Mouse (Mus musculus) lung, embryonic 15.5 days (tissue): Measurements from ENCODE around the gene Doc2a. TPM values are rescaled to one million over a fixed set of nuclear protein-coding genes. Genes with fewer than 3 reads are reported as not detected.
A peak's percentile ranks its signal among the peaks of the same experiment; 100 is the strongest.

ENCODE experiments used
- ATAC-seq: fragments of 200-750 bp; cut with Nextera tagmentation; 2 replicates; pipeline ENCODE4 v1.8.0; 2017; ENCODE audit warnings: moderate number of reproducible peaks, borderline replicate concordance; ENCODE audit not compliant: low FRiP score, low TSS enrichment; ENCODE audit errors: extremely low read depth
- H3K27ac ChIP-seq: fragments of 300-500 bp; sonication (generic); 2 replicates; pipeline ENCODE4 v1.5.1; 2015; ENCODE audit warnings: moderate library complexity, mild to moderate bottlenecking, inconsistent platforms
- H3K27me3 ChIP-seq: fragments of 300-500 bp; sonication (generic); 2 replicates; pipeline ENCODE4 v1.6.1; 2015; ENCODE audit warnings: inconsistent platforms
- H3K36me3 ChIP-seq: fragments of 300-500 bp; sonication (generic); 2 replicates; pipeline ENCODE4 v1.6.1; 2015; ENCODE audit warnings: inconsistent platforms
- H3K4me1 ChIP-seq: fragments of 300-500 bp; sonication (generic); 2 replicates; pipeline ENCODE4 v1.6.1; 2015; ENCODE audit warnings: inconsistent platforms
- H3K4me2 ChIP-seq: fragments of 300-500 bp; sonication (generic); 2 replicates; pipeline ENCODE4 v1.6.1; 2015; ENCODE audit warnings: inconsistent platforms, mild to moderate bottlenecking, moderate library complexity
- H3K4me3 ChIP-seq: fragments of 300-500 bp; sonication (generic); 2 replicates; pipeline ENCODE4 v1.5.1; 2015; ENCODE audit warnings: mild to moderate bottlenecking, inconsistent platforms
- H3K9ac ChIP-seq: fragments of 300-500 bp; sonication (generic); 2 replicates; pipeline ENCODE4 v1.6.1; 2015; ENCODE audit warnings: inconsistent platforms
- H3K9me3 ChIP-seq: fragments of 300-500 bp; sonication (generic); 2 replicates; pipeline ENCODE4 v1.6.1; 2016; ENCODE audit warnings: inconsistent platforms
- WGBS: fragments of 180-500 bp; shearing (Covaris S2); methylation state at CpG from one replicate; pipeline ENCODE4 v1.1.7; 2015; 5-methylcytosine and 5-hydroxymethylcytosine counted together
- polyA plus RNA-seq: library from polyadenylated mRNA; unstranded; fragments of >200 nt; fragmentation: Nextera tagmentation; extraction: Ambion mirVana; gene quantifications from 2 replicates; pipeline ENCODE4 v1.2.1, GENCODE M21; 2015

Gene Doc2a
- 0.81 and 1.1 TPM in 2 replicates for polyA plus RNA-seq

- Histone ChIP-seq H3K27me3 (peaks cover 40% of the 10 kb centered on the region), H3K9ac (peak within 1 kb of the TSS; percentile 41), H3K4me1 (peaks cover 12% of the 10 kb centered on the region), H3K9me3 (no peaks in the 10 kb centered on the region), H3K27ac (no peak within 1 kb of the TSS), H3K4me3 (peak within 1 kb of the TSS; percentile 50), H3K36me3 (peaks cover 4% of the 10 kb centered on the region), H3K4me2 (peak within 1 kb of the TSS; percentile 96)
- WGBS = 29% methylated on average over 4 of the region's 4 CpGs
- ATAC-seq = no peak
Measured at GRCm38 (mm10) chr7:126847116-126847420, at the start of gene Doc2a. Gene Doc2a (plus strand): TSS chr7:126847416.

GRCm38 (mm10) chr7:126798127-126799049 is 48.8 kb upstream of the Doc2a start:
- WGBS = under 1% methylated on average over 40 of the region's 40 CpGs
- Histone ChIP-seq H3K4me3 (peak overlapping the region; percentile 89), H3K4me1 (peaks cover 31% of the 10 kb centered on the region)

GRCm38 (mm10) chr7:126799050-126799467 is 48.2 kb upstream of the Doc2a start:
- H3K27me3 ChIP-seq = no peaks in the 10 kb centered on the region
- peak; percentile 97 for ATAC-seq
- no peaks in the 10 kb centered on the region for H3K9me3 ChIP-seq
- peak overlapping the region; percentile 92 for H3K9ac ChIP-seq
- 0% methylated on average over 30 of the region's 36 CpGs for WGBS
- H3K36me3 ChIP-seq = peaks cover 39% of the 10 kb centered on the region
- H3K4me3 ChIP-seq = peak overlapping the region; percentile 89
- peaks cover 30% of the 10 kb centered on the region for H3K4me1 ChIP-seq
- H3K27ac ChIP-seq = peak overlapping the region; percentile 99
- H3K4me2 ChIP-seq = peak overlapping the region; percentile 86

More at GRCm38 (mm10) chr7:126798127-126799049, 48.8 kb upstream of the Doc2a start:
- no peaks in the 10 kb centered on the region for H3K9me3 ChIP-seq
- H3K27me3 ChIP-seq = no peaks in the 10 kb centered on the region
- H3K36me3 ChIP-seq = peaks cover 44% of the 10 kb centered on the region
- peak overlapping the region; percentile 86 for H3K4me2 ChIP-seq
- peak overlapping the region; percentile 95 for H3K27ac ChIP-seq
- ATAC-seq = no peak
- H3K9ac ChIP-seq = peak overlapping the region; percentile 92

GRCm38 (mm10) chr7:126799468-126800268 is 47.5 kb upstream of the Doc2a start:
- peaks cover 30% of the 10 kb centered on the region for H3K4me1 ChIP-seq
- H3K36me3 ChIP-seq = peaks cover 33% of the 10 kb centered on the region
- H3K4me3 ChIP-seq = peak overlapping the region; percentile 89
- H3K27me3 ChIP-seq = no peaks in the 10 kb centered on the region
- H3K9ac ChIP-seq = peak overlapping the region; percentile 76
- no peaks in the 10 kb centered on the region for H3K9me3 ChIP-seq
- 3% methylated on average over 36 of the region's 38 CpGs for WGBS
- peak; percentile 90 for ATAC-seq
- H3K4me2 ChIP-seq = peak overlapping the region; percentile 86
- H3K27ac ChIP-seq = peak overlapping the region; percentile 99

- ATAC-seq = no peak
- H3K9ac ChIP-seq = peak overlapping the region; percentile 76
- H3K9me3 ChIP-seq = no peaks in the 10 kb centered on the region
- peaks cover 30% of the 10 kb centered on the region for H3K4me1 ChIP-seq
- H3K4me2 ChIP-seq = peak overlapping the region; percentile 86
- peaks cover 27% of the 10 kb centered on the region for H3K36me3 ChIP-seq
- H3K4me3 ChIP-seq = peak overlapping the region; percentile 89
- peak overlapping the region; percentile 99 for H3K27ac ChIP-seq
- 56% methylated on average over 5 of the region's 5 CpGs for WGBS
- no peaks in the 10 kb centered on the region for H3K27me3 ChIP-seq
Measured at GRCm38 (mm10) chr7:126800269-126801056, 46.8 kb upstream of the Doc2a start.

GRCm38 (mm10) chr7:126801057-126801422 is 46.2 kb upstream of the Doc2a start:
- H3K27ac ChIP-seq = peak overlapping the region; percentile 99; the same call in 1 of the 2 replicates

GRCm38 (mm10) chr7:126802134-126802889 is 44.9 kb upstream of the Doc2a start:
- no peaks in the 10 kb centered on the region for H3K9me3 ChIP-seq
- ATAC-seq = no peak
- H3K27me3 ChIP-seq = no peaks in the 10 kb centered on the region
- peaks cover 12% of the 10 kb centered on the region; the same call in 1 of the 2 replicates for H3K36me3 ChIP-seq
- WGBS = 80% methylated on average over 11 of the region's 11 CpGs
- peaks cover 25% of the 10 kb centered on the region for H3K4me1 ChIP-seq
- H3K4me3 ChIP-seq = no peak overlapping the region
- no peak overlapping the region for H3K27ac ChIP-seq
- H3K9ac ChIP-seq = no peak overlapping the region
- H3K4me2 ChIP-seq = no peak overlapping the region

More at GRCm38 (mm10) chr7:126801057-126801422, 46.2 kb upstream of the Doc2a start:
- ATAC-seq = no peak
- H3K4me2 ChIP-seq = no peak overlapping the region
- no peaks in the 10 kb centered on the region for H3K9me3 ChIP-seq
- no peaks in the 10 kb centered on the region for H3K27me3 ChIP-seq
- 89% methylated on average over 16 of the region's 16 CpGs for WGBS
- H3K36me3 ChIP-seq = peaks cover 24% of the 10 kb centered on the region
- no peak overlapping the region for H3K4me3 ChIP-seq
- peaks cover 30% of the 10 kb centered on the region for H3K4me1 ChIP-seq
- H3K9ac ChIP-seq = no peak overlapping the region

- H3K4me3 ChIP-seq = no peak overlapping the region
- no peak for ATAC-seq
- H3K4me1 ChIP-seq = peaks cover 25% of the 10 kb centered on the region
- no peak overlapping the region for H3K27ac ChIP-seq
- no peak overlapping the region for H3K9ac ChIP-seq
- H3K27me3 ChIP-seq = no peaks in the 10 kb centered on the region
- no peak overlapping the region for H3K4me2 ChIP-seq
- 82% methylated on average over 6 of the region's 6 CpGs for WGBS
- no peaks in the 10 kb centered on the region for H3K9me3 ChIP-seq
- H3K36me3 ChIP-seq = peaks cover 10% of the 10 kb centered on the region; the same call in 1 of the 2 replicates
Measured at GRCm38 (mm10) chr7:126803181-126803580, 44.0 kb upstream of the Doc2a start.

GRCm38 (mm10) chr7:126803751-126804150 is 43.5 kb upstream of the Doc2a start:
- peaks cover 29% of the 10 kb centered on the region for H3K4me1 ChIP-seq
- no peak overlapping the region for H3K4me2 ChIP-seq
- H3K9ac ChIP-seq = no peak overlapping the region
- no peak overlapping the region for H3K4me3 ChIP-seq
- H3K9me3 ChIP-seq = no peaks in the 10 kb centered on the region
- no peak overlapping the region for H3K27ac ChIP-seq
- peaks cover 10% of the 10 kb centered on the region; the same call in 1 of the 2 replicates for H3K36me3 ChIP-seq
- ATAC-seq = no peak
- no peaks in the 10 kb centered on the region for H3K27me3 ChIP-seq

- Histone ChIP-seq H3K4me1 (peaks cover 20% of the 10 kb centered on the region), H3K36me3 (peaks cover 10% of the 10 kb centered on the region; the same call in 1 of the 2 replicates), H3K27ac (peak overlapping the region; percentile 21), H3K9ac (no peak overlapping the region), H3K9me3 (no peaks in the 10 kb centered on the region), H3K4me3 (no peak overlapping the region), H3K4me2 (peak overlapping the region; percentile 84; the same call in 1 of the 2 replicates), H3K27me3 (no peaks in the 10 kb centered on the region)
- WGBS = 52% methylated on average over 6 of the region's 6 CpGs
- no peak for ATAC-seq
Measured at GRCm38 (mm10) chr7:126806956-126807355, 40.3 kb upstream of the Doc2a start.
